Mouse (Mus musculus) stomach, postnatal 0 days (tissue): ENCODE measurements around the gene Gck.

Experiments
- CTCF ChIP-seq: IDR thresholded peaks from 2 replicates; pipeline ENCODE4 v1.5.1; 2016; ENCODE audit warnings: antibody characterized with exemption, low read depth, mild to moderate bottlenecking, moderate library complexity
- EP300 ChIP-seq: optimal IDR thresholded peaks from 2 replicates; pipeline ENCODE3; 2016; ENCODE audit warnings: antibody characterized with exemption

GRCm38 (mm10) chr11:5861678-5862393, 88.0 kb downstream of the Gck start, which contains the start of gene Aebp1:
- TF ChIP-seq CTCF (no peak), EP300 (no peak)
